Mouse (Mus musculus): ENCODE data around the gene Ppan. TPM values are rescaled to one million over a fixed set of nuclear protein-coding genes. Genes with fewer than 3 reads are reported as not detected.

Ppan gene
- total RNA-seq, 2 experiments from 2014 or later, result 24.1 to 25.3 TPM

DNA sequence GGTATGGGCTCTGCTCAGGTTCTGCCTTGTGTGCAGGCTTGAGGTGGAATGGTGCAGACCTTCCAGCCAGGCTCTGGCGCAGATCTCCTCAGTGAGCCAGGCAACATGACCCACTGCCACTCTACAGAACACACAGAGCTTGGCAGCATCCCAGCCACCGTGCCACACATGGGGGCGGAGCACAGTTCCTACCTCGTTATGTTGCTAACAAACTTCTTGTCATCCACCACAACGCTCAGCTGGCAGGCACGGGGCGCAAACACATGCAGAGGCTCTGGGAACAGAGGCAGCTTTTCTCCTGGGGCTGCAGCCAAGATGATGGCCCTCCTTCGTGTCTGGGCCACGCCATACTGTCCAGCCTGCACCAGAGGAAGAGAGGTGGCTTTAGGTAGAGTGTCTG lies 22.0 kb downstream of the Ppan start:
- peak in 1 of 2 experiments; percentile 64 for DNase-seq (ENCODE audit: low spot score in 2 of 2)

DNA sequence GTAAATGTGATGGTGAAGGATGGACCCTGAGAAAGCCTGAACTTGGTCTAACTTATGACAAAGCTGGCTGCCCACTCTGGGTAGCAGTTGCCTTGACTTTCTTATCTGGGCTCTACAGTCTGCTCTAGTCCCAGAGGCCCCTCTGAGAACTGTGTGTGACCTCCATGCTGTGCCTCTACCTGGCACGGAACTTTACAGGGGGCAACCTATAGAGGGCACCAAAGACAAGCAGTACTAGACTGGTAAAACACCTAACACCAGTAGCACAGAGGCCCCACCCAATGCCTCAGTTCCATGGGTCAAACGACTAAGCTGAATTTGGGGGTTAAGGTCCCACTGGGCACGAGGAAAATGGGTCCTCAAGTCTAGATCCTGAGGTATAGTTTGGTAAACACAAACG lies 28.2 kb downstream of the Ppan start:
- no peak for DNase-seq (ENCODE audit: low spot score in 2 of 2)

DNA sequence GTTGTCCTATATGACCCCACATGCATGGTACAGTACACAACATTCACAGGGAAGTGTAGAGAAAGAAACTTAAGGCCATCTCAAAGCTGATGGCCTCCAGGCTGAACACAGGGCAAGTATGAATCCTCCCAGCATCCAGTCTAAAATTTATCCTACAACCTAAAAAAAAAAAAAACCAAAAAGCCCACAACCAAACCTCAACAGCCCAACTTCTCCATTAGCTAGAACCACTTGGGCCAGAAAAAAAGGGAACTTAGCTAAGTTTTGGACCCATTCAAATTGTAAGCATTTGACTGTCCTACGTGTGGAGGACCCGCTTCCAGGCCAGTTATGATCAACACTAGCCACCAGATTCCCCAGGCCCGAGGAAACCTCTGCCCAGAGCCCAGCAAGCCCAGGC lies 35.3 kb downstream of the Ppan start:
- DNase-seq (ENCODE audit: low spot score in 2 of 2), result no peak

Small RNA genes within 50 kb of the gene (microRNA-seq; reads per million reads assigned to microRNA genes)
- 0.49 to 0.98 reads per million in 2 experiments for gene Mir7081

Other genes starting within 250 kb of the Ppan start
- gene Ubl5, start 245.3 kb upstream of the Ppan start, total RNA-seq (2021), result 100 to 1,000 TPM; 287 to 295 TPM
- 10 to 100 TPM; 22.5 to 22.7 TPM for gene Fbxl12, start 243.4 kb upstream of the Ppan start, total RNA-seq (2021)
- gene Pin1, start 236.1 kb upstream of the Ppan start, total RNA-seq (2021), result 10 to 100 TPM; 33.9 to 34.8 TPM
- 10 to 100 TPM; 32.0 to 38.5 TPM for gene Olfm2, start 141.8 kb upstream of the Ppan start, total RNA-seq (2021)
- gene Col5a3, start 73.1 kb upstream of the Ppan start, total RNA-seq (2021), result 1 to 10 TPM; 1.7 to 2.0 TPM
- not detected for gene Rdh8, start 69.7 kb upstream of the Ppan start, total RNA-seq (2021)
- gene A230050P20Rik, start 19.5 kb upstream of the Ppan start, total RNA-seq (2021), result 10 to 100 TPM; 66.8 to 70.4 TPM
- gene Angptl6, start 8.4 kb upstream of the Ppan start, total RNA-seq (2021), result 10 to 100 TPM in 1 of 2 experiments, 1 to 10 TPM in 1; 9.9 to 10.6 TPM
- 100 to 1,000 TPM; 124 to 132 TPM for gene Eif3g, start 10.4 kb downstream of the Ppan start, total RNA-seq (2021)
- 10 to 100 TPM; 32.1 to 34.7 TPM for gene Dnmt1, start 71.7 kb downstream of the Ppan start, total RNA-seq (2021)
- gene S1pr2, start 88.6 kb downstream of the Ppan start, total RNA-seq (2021), result 1 to 10 TPM; 1.6 to 2.1 TPM
- gene Mrpl4, start 114.6 kb downstream of the Ppan start, total RNA-seq (2021), result 10 to 100 TPM; 61.0 to 61.9 TPM
- 1 to 10 TPM; 2.0 to 2.6 TPM for gene Icam1, start 127.8 kb downstream of the Ppan start, total RNA-seq (2021)
- 1 to 10 TPM in 1 of 2 experiments, under 1 TPM in 1; 0.97 to 1.2 TPM for gene Icam4, start 141.2 kb downstream of the Ppan start, total RNA-seq (2021)
- 100 to 1,000 TPM; 379 to 387 TPM for gene Icam5, start 143.9 kb downstream of the Ppan start, total RNA-seq (2021)
- gene Zglp1, start 178.9 kb downstream of the Ppan start, total RNA-seq (2021), result not detected
- 1 to 10 TPM; 1.6 to 2.9 TPM for gene Gm49373, start 184.9 kb downstream of the Ppan start, total RNA-seq (2021)
- 10 to 100 TPM; 54.0 to 65.5 TPM for gene Fdx1l, start 185.4 kb downstream of the Ppan start, total RNA-seq (2021)
- gene Gm38431, start 203.8 kb downstream of the Ppan start, total RNA-seq (2021), result 1 to 10 TPM; 2.2 to 2.7 TPM
- 10 to 100 TPM; 32.9 TPM for gene Raver1, start 203.8 kb downstream of the Ppan start, total RNA-seq (2021)
- gene Tyk2, start 243.1 kb downstream of the Ppan start, total RNA-seq (2021), result 10 to 100 TPM; 13.5 to 15.3 TPM

All from layer of hippocampus, adult 18-20 months (tissue).